Mouse (Mus musculus) adrenal gland, adult 2 months (tissue): ENCODE data around the gene Josd2. TPM values are rescaled to one million over a fixed set of nuclear protein-coding genes. Genes with fewer than 3 reads are reported as not detected.

Experiments used
- DNase-seq: peaks from one replicate; pipeline ENCODE4 v3.0.0; 2021
- polyA plus RNA-seq: library from polyadenylated mRNA; depleted of rRNA; stranded (reverse); fragments of >200 nt; gene quantifications from 2 replicates; pipeline ENCODE4 v1.2.3, GENCODE M21; 2012
- total RNA-seq, 2 experiments: library from RNA; stranded (reverse); gene quantifications; 2 replicates each; pipeline ENCODE4 v1.2.3; 2021

The Josd2 gene
- total and polyA plus RNA-seq, 3 experiments, result 51.2 to 171 (median 61.7) TPM

DNA sequence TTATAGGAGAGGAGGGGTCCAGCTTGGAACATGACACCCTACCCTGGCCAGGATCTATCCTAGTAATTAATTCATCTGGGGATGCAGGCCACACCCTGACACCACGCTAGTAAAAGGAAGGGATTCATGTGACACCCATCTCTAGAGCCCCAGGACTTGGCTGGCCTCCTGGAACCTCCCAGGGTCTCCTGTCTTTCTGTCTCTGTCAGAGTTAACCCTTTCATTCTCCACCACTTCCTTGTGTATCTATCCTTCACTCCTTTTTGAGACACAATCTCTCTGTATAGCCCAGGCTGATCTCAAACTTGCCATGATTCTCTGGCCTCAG, 4.7 kb downstream of the Josd2 start:
- DNase-seq, result no peak

DNA sequence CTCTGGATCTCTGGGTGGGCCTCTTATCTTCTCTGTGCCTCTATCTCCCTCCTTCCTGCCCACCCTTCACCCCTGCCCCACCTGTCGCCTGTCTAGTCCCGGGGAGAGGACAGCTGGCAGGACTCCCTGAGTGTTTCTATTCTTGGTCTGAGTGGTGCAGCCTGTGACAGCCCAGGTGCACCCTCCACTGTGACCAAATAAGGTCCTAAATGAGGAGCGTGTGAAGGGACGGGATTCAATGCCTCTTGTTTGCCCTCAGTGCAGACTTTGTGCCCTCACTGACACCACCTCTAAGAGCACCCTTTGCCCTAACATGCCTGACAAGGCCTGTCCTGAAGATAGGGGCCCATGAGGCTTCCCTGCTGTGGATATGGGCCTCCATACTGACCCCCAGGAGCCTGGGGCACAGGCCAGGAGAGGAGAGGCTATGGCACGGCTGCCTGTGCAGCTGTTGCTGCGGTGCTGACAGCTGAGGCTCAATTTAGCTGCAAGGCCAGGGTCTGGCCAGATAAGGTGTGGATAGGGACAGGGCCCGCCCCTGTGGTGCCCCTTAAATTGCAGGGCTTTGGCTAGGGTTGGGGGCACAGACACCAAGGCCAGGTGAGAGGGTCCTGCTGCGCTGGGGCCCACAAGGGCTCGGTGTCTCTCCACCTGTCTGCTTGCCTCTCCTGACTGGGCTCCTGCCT, 5.3 kb downstream of the Josd2 start:
- DNase-seq, result no peak

DNA sequence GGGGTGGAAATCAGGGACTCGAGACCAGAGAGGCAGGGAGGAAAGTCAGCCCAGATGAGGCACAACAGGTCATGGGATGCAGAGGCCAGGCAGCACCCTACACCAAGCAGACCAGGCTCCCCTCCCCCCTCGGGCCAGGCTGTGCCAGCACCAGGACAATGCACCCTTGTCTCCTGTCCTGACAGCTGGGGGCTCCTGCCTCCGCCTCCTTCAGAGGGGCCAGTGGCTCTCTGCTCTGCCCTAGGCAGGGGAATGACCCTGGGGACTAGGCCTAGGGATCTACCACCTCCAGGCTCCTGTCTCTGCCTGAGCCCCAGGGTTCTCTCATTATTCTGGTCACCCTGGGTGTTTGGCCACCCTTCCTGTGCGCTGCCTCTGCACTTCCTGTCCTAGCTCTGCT, 6.6 kb downstream of the Josd2 start:
- DNase-seq, result no peak

- DNase-seq, result no peak
These were observed 7.3 kb downstream of the Josd2 start for GRCm38 (mm10) chr7:44475046-44475614.

- DNase-seq, result no peak
These were observed 15.2 kb downstream of the Josd2 start for GRCm38 (mm10) chr7:44482836-44483435.

- DNase-seq, result no peak
These were observed 16.3 kb downstream of the Josd2 start for GRCm38 (mm10) chr7:44484109-44484508.

DNA sequence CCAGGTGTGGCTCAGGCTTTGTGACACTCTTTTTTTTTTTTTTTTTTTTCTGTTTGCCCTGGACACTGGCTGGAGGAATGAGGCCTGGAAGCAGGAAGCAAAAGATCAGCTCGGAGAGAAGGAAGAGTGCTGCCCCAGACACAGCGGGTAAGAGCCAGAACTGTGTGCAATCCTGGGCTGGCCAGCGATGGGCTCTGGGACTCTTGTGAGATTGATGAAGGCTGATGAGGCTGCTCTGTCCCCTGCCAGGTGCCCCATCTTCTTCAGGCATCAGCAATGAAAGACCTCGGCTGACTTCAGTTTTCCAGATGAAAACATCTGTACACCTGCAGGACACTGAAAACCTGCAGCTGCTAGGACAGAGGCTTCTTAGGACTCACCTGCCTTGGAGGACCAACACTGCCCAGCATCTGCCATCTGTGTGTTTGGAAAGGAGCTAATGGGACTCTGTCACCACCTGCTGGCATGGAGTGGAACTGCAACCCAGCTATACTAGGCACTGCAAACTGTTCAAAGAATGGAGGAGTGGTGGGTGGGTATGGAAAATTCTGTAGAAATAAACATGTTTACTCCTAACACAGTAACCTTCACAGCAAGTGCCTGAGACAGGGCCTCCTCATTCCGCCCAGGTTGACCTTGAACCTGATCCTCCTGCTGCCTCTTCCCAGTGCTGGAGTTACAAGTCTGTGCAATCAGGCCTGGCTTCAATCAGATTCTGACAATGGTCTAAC, 17.2 kb downstream of the Josd2 start:
- DNase-seq, result peak; percentile 68

- no peak for DNase-seq
These were observed 17.9 kb downstream of the Josd2 start for GRCm38 (mm10) chr7:44485572-44486195.

- no peak for DNase-seq
These were observed 19.3 kb downstream of the Josd2 start for GRCm38 (mm10) chr7:44486927-44487575.

GRCm38 (mm10) chr7:44487936-44488335, 20.2 kb downstream of the Josd2 start:
- DNase-seq, result no peak

- DNase-seq, result no peak
These were observed 20.8 kb downstream of the Josd2 start for GRCm38 (mm10) chr7:44488545-44488944.

GRCm38 (mm10) chr7:44490281-44490680, 22.5 kb downstream of the Josd2 start:
- no peak for DNase-seq

DNA sequence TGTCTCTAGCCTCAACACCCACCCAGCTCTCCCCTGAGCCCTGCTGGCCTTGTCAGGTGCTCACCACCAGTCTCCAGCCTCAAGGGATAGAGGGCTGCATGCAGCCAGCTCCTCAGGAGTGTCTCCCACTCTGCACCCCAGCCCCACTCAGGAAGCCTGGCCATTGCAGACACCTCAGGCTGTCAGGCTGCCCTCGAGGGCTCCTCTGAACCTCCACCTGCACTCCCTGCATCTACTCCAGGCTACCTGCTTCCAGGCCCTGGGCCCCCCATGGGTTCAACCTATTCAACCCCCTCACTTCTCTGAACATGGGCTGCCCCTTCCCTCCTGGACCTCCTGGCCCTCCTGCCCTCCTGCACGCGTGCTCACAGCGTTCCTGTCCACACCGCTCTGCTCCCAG, 23.6 kb downstream of the Josd2 start:
- DNase-seq, result no peak

DNA sequence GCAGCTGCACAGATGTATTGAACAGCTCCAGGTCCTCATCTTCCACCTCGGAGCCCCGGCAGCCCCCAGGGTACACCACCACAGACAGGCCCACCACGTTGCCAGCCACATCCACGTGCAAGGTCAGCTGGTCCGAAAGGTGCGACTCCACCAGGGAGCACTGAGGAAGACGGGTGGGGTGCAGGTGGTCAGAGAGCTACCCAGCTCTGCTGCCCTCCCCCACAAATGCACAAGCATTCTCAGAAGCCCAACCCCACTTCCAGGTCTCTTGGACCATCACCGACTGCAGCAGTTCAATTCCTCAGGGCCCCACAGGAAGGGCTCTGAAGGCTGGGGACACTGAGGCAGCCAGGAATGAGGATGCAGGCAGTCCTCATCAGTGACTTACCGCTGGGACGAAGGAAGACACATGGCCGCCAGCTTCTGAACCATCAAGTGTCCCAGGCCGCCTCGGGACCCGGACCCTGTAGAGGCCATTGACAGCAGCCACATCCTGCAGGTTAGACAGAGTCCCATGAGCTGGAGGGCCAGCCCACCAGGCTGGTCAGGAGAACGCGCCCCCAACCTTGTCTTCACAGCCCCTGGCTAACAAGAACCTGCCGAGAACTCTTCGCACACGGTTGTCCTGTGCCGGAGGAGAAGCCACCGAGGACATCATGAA, 24.5 kb downstream of the Josd2 start:
- DNase-seq, result no peak

GRCm38 (mm10) chr7:44494681-44495080, 26.9 kb downstream of the Josd2 start:
- DNase-seq, result no peak

GRCm38 (mm10) chr7:44495086-44495485, 27.3 kb downstream of the Josd2 start:
- DNase-seq, result no peak

GRCm38 (mm10) chr7:44495992-44496770, 28.4 kb downstream of the Josd2 start, which contains the start of the genes Emc10 and Fam71e1:
Emc10 (minus strand) TSS chr7:44496529.
Fam71e1 (plus strand) TSS chr7:44496581.
- peak; percentile 98 for DNase-seq

- DNase-seq, result no peak
These were observed 29.0 kb downstream of the Josd2 start for GRCm38 (mm10) chr7:44496771-44497109.

DNA sequence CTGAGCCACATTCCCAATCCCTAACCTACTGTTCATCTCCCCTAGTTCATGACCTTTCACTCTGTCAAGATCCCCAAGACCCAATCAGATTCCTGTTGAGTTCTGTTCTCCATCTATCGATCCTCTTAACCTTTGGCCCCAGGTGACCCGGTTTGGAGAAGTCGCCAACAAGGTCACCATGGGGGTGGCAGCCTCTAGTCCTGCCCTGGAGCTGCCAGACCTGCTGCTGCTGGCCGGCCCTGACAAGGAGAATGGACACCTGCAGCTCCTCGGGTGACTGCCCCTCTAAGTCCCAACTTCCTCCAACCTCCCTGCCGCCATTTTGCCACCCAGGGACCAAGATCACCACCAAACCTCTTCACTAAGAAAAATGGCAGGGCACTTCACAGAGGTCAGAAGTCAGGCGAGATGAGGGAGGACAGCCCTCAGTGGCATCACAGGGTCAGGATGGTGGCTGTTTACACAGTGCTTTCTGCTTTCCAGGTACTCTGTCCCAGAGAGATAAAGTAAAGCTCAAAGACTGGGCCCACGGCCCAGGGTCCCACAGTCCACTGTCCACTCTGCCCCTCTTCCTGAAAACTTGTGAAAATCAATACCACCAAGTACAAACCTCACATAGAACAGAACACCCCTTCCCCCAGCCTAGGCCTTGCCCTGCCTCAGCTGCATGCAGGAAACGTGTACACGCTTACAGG, 29.7 kb downstream of the Josd2 start:
- DNase-seq, result no peak

DNA sequence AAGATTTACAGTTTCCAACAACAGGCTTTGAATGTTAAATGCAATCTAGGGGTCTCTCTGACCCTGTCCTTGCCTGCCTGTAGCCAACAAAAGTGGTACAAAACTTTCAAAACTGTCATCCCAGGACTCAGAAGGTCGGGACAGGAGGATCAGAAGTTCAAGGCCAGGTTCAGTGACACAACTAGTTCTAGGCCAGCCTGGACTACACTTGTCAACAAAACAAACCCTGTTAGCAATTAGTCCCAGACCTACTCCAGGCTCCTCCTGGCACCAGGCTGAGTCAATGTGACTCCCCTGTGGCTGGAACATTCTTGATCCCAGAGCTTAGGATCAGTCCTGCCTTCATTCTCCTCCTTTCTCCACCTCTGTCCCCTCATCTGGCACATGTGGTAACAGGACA, 31.1 kb downstream of the Josd2 start:
- DNase-seq, result no peak
